ENCODE assay signal across 14 mouse cellular contexts in the genomic region with DNA sequence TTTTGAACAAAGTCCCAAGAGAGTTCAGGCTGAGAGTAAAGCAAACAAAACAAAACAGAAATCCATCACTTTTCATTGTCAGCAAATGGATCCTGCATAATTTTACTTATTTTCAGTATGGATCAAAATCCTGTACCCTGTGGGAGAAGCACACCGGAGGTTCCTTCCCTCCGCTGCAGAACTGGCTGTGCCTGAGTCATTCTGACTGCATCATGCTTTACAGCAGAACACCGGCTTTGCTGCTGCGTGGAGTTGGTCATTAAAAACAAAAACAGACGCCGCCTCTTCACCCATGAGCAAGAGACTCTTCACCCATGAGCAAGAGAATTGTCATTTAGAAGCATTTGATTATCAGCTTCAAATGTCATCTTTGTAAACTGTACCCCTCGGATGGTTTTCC.
"Had no signal": no experiment of that assay in that cellular context is flagged by ENCODE, and none has a peak within 500 bp of the region (broad histone marks: within the 10 kb centered on the region; RNA-seq: fewer than 3 reads in every experiment).

No protein-coding gene starts in this region.

- H3K4me2 ChIP-seq: lung, embryonic 14.5 days; midbrain, embryonic 12.5 days; neural tube, embryonic 12.5 days; stomach, embryonic 15.5 days had no signal

- DNase-seq: lung, adult 18-20 months; lung, embryonic 14.5 days; lung, postnatal 10 days; lung, postnatal 4 days; midbrain, embryonic 14.5 days; right cerebral cortex, postnatal 25 days; thymus, adult 2 months; thymus, postnatal 25 days; thymus, postnatal 4 days had no signal

- ATAC-seq: midbrain, embryonic 16.5 days had no signal

- H3K27me3 ChIP-seq: midbrain, embryonic 12.5 days; neural tube, embryonic 12.5 days; stomach, embryonic 15.5 days had no signal

- H3K4me3 ChIP-seq: midbrain, embryonic 10.5 days; midbrain, embryonic 12.5 days; neural tube, embryonic 12.5 days; stomach, embryonic 15.5 days had no signal

- H3K36me3 ChIP-seq: midbrain, embryonic 10.5 days; midbrain, embryonic 12.5 days; neural tube, embryonic 12.5 days; stomach, embryonic 15.5 days had no signal
